8 mouse cellular contexts compared by ENCODE assay signal in genomic region chr11:109995624-109996023, GRCm38 (mm10). TPM values are rescaled to one million over a fixed set of nuclear protein-coding genes. Genes with fewer than 3 reads are reported as not detected.
A peak's percentile ranks its signal among the peaks of the same experiment; 100 is the strongest.
DNase-seq lines count a peak whose midpoint lies in the region; ATAC-seq and TF ChIP-seq lines count a peak whose summit lies in the region.

Gene Abca8b, minus strand, starts transcription at chr11:109995845.

- ATAC-seq in hindbrain, embryonic 15.5 days (ENCODE audit: low FRiP score, low read depth), result peak; percentile 94

- peak within 1 kb of the TSS; percentile 81 for H3K4me2 ChIP-seq in hindbrain, embryonic 15.5 days

- peak within 1 kb of the TSS; percentile 73 for H3K4me3 ChIP-seq in gastrocnemius, adult 2 months
- H3K4me3 ChIP-seq in hindbrain, embryonic 15.5 days, result peak within 1 kb of the TSS; percentile 47

- H3K9me3 ChIP-seq in hindbrain, embryonic 15.5 days, result no peaks in the 10 kb centered on the region

- H3K27me3 ChIP-seq in hindbrain, embryonic 15.5 days, result no peaks in the 10 kb centered on the region

- peak; percentile 63 to 64 for DNase-seq in adrenal gland, adult 18-20 months (ENCODE audit: low spot score in 2 of 2)
- DNase-seq in cerebellum, postnatal 36 days, result peak; percentile 94
- peak; percentile 95 for DNase-seq in gastrocnemius, adult 2 months
- peak; percentile 78 for DNase-seq in layer of hippocampus, postnatal 36 days
- peak; percentile 61 for DNase-seq in lung, postnatal 14 days
- DNase-seq in retina, adult 2 months (ENCODE audit: low read depth, low spot score), result peak; percentile 26
- DNase-seq in thymus, postnatal 0 days (ENCODE audit: low spot score), result no peak

- intact Hi-C loops in gastrocnemius, adult 2 months (cut with DNase I), result no loop called here

- H3K9ac ChIP-seq in hindbrain, embryonic 15.5 days, result peak within 1 kb of the TSS; percentile 52

- no peaks in the 10 kb centered on the region for H3K36me3 ChIP-seq in hindbrain, embryonic 15.5 days

- peaks cover 15% of the 10 kb centered on the region for H3K4me1 ChIP-seq in hindbrain, embryonic 15.5 days (replicated peaks)

- WGBS in hindbrain, embryonic 15.5 days, result under 1% methylated on average over 15 of the region's 15 CpGs

- no peak for TF ChIP-seq CTCF in gastrocnemius, adult 2 months (IDR thresholded peaks at IDR 0.05)

- peak within 1 kb of the TSS; percentile 87 for H3K27ac ChIP-seq in gastrocnemius, adult 2 months
- H3K27ac ChIP-seq in hindbrain, embryonic 15.5 days (replicated peaks), result peak within 1 kb of the TSS; percentile 66

RNA-seq across cellular contexts. Expression of gene Abca8b, which starts in this region (rescaled TPM):
- total RNA-seq in adrenal gland, adult 18-20 months (2021), result 10 to 100 TPM in 1 of 2 experiments, 1 to 10 TPM in 1; 7.2 to 11.8 TPM
- 10 to 100 TPM; 12.9 to 17.7 TPM for total RNA-seq in gastrocnemius, adult 2 months (2021)
- 1.4 and 1.6 TPM in 2 replicates for polyA plus RNA-seq in hindbrain, embryonic 15.5 days (2015; fragmentation: Nextera tagmentation; extraction: Ambion mirVana)
- 10 to 100 TPM; 10.2 to 10.6 TPM for total RNA-seq in layer of hippocampus, postnatal 36 days (2021)
- 0.12 and 0.15 TPM in 2 replicates for polyA plus RNA-seq in thymus, postnatal 0 days (2015; fragmentation: Nextera tagmentation; extraction: Ambion mirVana)
